Mouse (Mus musculus) spleen, postnatal 0 days (tissue): ENCODE measurements around the gene Mplkip. TPM values are rescaled to one million over a fixed set of nuclear protein-coding genes. Genes with fewer than 3 reads are reported as not detected.

ENCODE experiments used
- microRNA counts: library from miRNA; unstranded; fragments of <30 nt; microRNA quantifications from one replicate; lab custom pipeline; 2015
- polyA plus RNA-seq: library from polyadenylated mRNA; unstranded; fragments of >200 nt; fragmentation: Nextera tagmentation; extraction: Ambion mirVana; gene quantifications from 2 replicates; pipeline ENCODE4 v1.2.1, GENCODE M21; 2015

The Mplkip gene
- 37.1 and 38.5 TPM in 2 replicates for polyA plus RNA-seq

GRCm38 (mm10) chr13:17694911-17695699, at the start of gene Mplkip, which contains the start of gene Sugct:
Gene Mplkip (plus strand): TSS chr13:17695192.
Gene Sugct (minus strand): TSS chr13:17695553.

MicroRNA genes within 50 kb of the gene (microRNA counts, 519-probe panel; counts per million panel counts)
- microRNA mmu-miR-466i (lab: Ali Mortazavi, UCI): 88.3 counts per million

Other genes with a start within 250 kb of the Mplkip start
- 4.2 and 4.4 TPM in 2 replicates for gene Sugct, start 361 bp downstream of the Mplkip start, polyA plus RNA-seq
- 13.8 and 16.5 TPM in 2 replicates for gene Cdk13, start 109.9 kb downstream of the Mplkip start, polyA plus RNA-seq
- 32.8 and 39.2 TPM in 2 replicates for gene Rala, start 249.0 kb downstream of the Mplkip start, polyA plus RNA-seq